Mouse (Mus musculus): ENCODE measurements around the gene Klhdc1. TPM values are rescaled to one million over a fixed set of nuclear protein-coding genes. Genes with fewer than 3 reads are reported as not detected.
A peak's percentile ranks its signal among the peaks of the same experiment; 100 is the strongest.

Gene Klhdc1
- total and polyA plus RNA-seq, 2 experiments from 2014 or later: 9.7 to 19.1 TPM

DNA sequence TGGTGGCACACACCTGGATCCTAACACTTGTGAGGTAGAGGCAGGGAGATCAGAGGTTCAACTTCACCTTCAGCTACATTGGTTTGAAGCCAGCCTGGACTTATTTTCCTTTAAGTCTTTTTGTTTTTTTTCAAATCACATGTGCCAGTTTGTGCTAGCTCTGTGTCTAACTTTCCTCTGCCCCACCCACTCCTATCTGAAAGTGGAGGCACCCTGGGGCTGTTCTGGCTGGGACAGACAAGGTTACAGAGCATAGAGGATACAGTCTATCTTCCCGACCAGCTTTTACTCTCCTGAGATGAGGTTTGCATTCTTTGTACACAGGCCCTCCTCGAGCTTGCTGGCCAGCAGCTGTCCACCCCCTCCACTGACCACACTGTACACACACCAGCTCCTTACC lies 52.8 kb downstream of the Klhdc1 start:
- Histone ChIP-seq H3K36me3 (replicated peaks; ENCODE audit: control insufficient read depth, insufficient read depth, low read length) (no peaks in the 10 kb centered on the region), H3K4me2 (ENCODE audit: low read depth, low read length) (no peak overlapping the region), H3K27me3 (ENCODE audit: control insufficient read depth, insufficient read depth, low read length) (no peaks in the 10 kb centered on the region), H3K4me1 (ENCODE audit: control insufficient read depth, insufficient read depth) (peaks cover 11% of the 10 kb centered on the region; the same call in 1 of the 2 replicates), H3K9me3 (replicated peaks; ENCODE audit: control insufficient read depth, low read length) (no peaks in the 10 kb centered on the region), H3K4me3 (ENCODE audit: low read depth, low read length) (no peak overlapping the region), H3K9ac (replicated peaks; ENCODE audit: low read depth, low read length) (no peak overlapping the region), H3K27ac (ENCODE audit: low read depth) (no peak overlapping the region)
- DNase-seq (ENCODE audit: low spot score): no peak
- WGBS: 30% methylated on average over 2 of the region's 2 CpGs
- TF ChIP-seq EP300 (IDR thresholded peaks at IDR 0.05; ENCODE audit: low read depth): no peak
- ATAC-seq (ENCODE audit: insufficient read depth, low read depth): no peak

DNA sequence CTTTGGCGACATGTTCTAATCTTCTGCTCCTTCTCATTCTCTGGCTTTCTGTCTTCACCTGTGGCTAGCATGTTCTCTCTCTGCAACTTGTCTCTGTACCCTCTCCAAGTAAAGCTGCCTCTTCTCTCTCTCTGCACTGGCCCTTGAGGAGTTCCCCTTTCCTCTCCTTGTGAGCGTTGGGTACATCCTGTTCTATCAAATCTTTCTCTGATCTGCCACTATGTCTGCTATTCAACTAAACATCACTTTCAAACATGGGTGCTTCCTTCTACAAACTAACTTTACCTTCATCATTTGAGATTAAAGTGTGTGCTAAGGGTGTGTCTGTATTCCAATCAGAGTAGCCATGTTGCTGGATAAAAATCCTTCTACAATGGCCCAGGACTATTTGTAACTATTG lies 54.0 kb downstream of the Klhdc1 start:
- Histone ChIP-seq H3K9me3 (replicated peaks; ENCODE audit: control insufficient read depth, low read length) (no peaks in the 10 kb centered on the region), H3K4me3 (ENCODE audit: low read depth, low read length) (no peak overlapping the region), H3K36me3 (replicated peaks; ENCODE audit: control insufficient read depth, insufficient read depth, low read length) (no peaks in the 10 kb centered on the region), H3K27me3 (ENCODE audit: control insufficient read depth, insufficient read depth, low read length) (no peaks in the 10 kb centered on the region), H3K9ac (replicated peaks; ENCODE audit: low read depth, low read length) (no peak overlapping the region), H3K4me1 (ENCODE audit: control insufficient read depth, insufficient read depth) (peaks cover 20% of the 10 kb centered on the region; the same call in 1 of the 2 replicates), H3K27ac (ENCODE audit: low read depth) (no peak overlapping the region), H3K4me2 (ENCODE audit: low read depth, low read length) (no peak overlapping the region)
- WGBS: 79% methylated on average over 2 of the region's 2 CpGs
- TF ChIP-seq CTCF (IDR thresholded peaks at IDR 0.05; ENCODE audit: low read depth) (no peak), EP300 (IDR thresholded peaks at IDR 0.05; ENCODE audit: low read depth) (no peak)
- no peak for DNase-seq (ENCODE audit: low spot score)
- ATAC-seq (ENCODE audit: insufficient read depth, low read depth): no peak

DNA sequence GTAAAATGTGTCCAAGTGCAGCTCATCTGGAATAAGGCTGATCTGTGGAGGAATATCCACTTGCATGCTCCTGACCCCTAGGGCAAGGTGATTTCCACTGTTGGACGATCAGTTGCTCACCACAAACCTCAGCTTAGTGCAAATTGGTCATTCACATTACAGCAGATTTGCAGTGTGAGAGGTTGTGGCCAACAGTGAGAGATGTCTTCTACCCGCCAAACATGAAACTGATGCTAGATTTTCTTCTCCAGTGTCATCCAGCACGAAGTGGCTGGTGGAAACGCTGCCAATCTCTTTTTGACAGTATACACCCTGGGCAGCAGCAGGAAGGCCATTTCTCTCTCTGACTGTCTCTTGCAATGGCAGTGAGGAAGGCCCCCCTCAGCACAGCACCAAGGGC lies 54.7 kb downstream of the Klhdc1 start:
- ATAC-seq (ENCODE audit: insufficient read depth, low read depth) (no peak), DNase-seq (ENCODE audit: low spot score) (no peak)
- Histone ChIP-seq H3K4me1 (ENCODE audit: control insufficient read depth, insufficient read depth) (peaks cover 20% of the 10 kb centered on the region; the same call in 1 of the 2 replicates), H3K9me3 (replicated peaks; ENCODE audit: control insufficient read depth, low read length) (no peaks in the 10 kb centered on the region), H3K4me3 (ENCODE audit: low read depth, low read length) (0 out of 2 replicates have a peak overlapping the region, but pooled peaks have one; percentile 93), H3K4me2 (ENCODE audit: low read depth, low read length) (peak overlapping the region; percentile 86; the same call in 1 of the 2 replicates), H3K9ac (replicated peaks; ENCODE audit: low read depth, low read length) (no peak overlapping the region), H3K36me3 (replicated peaks; ENCODE audit: control insufficient read depth, insufficient read depth, low read length) (no peaks in the 10 kb centered on the region), H3K27me3 (ENCODE audit: control insufficient read depth, insufficient read depth, low read length) (no peaks in the 10 kb centered on the region), H3K27ac (ENCODE audit: low read depth) (0 out of 2 replicates have a peak overlapping the region, but pooled peaks have one; percentile 96)
- TF ChIP-seq CTCF (IDR thresholded peaks at IDR 0.05; ENCODE audit: low read depth): no peak
- TF ChIP-seq EP300 (IDR thresholded peaks at IDR 0.05; ENCODE audit: low read depth): no peak
- 88% methylated on average over 4 of the region's 4 CpGs for WGBS

GRCm38 (mm10) chr12:69296511-69297410 lies 55.8 kb downstream of the Klhdc1 start, which contains the start of gene Klhdc2:
Gene Klhdc2, plus strand, starts transcription at chr12:69296681.
- ATAC-seq (ENCODE audit: insufficient read depth, low read depth): peak; percentile 97
- WGBS: under 1% methylated on average over 92 of the region's 98 CpGs
- H3K9ac ChIP-seq (replicated peaks; ENCODE audit: low read depth, low read length): peak within 1 kb of the TSS; percentile 88

GRCm38 (mm10) chr12:69297411-69298150 lies 56.6 kb downstream of the Klhdc1 start:
- ATAC-seq (ENCODE audit: insufficient read depth, low read depth): no peak

More at GRCm38 (mm10) chr12:69296511-69297410, 55.8 kb downstream of the Klhdc1 start, which contains the start of gene Klhdc2:
- Histone ChIP-seq H3K27ac (ENCODE audit: low read depth) (peak within 1 kb of the TSS; percentile 96), H3K36me3 (replicated peaks; ENCODE audit: control insufficient read depth, insufficient read depth, low read length) (peaks cover 5% of the 10 kb centered on the region; the same call in 1 of the 2 replicates), H3K27me3 (ENCODE audit: control insufficient read depth, insufficient read depth, low read length) (no peaks in the 10 kb centered on the region), H3K4me2 (ENCODE audit: low read depth, low read length) (peak within 1 kb of the TSS; percentile 86), H3K4me1 (ENCODE audit: control insufficient read depth, insufficient read depth) (peaks cover 20% of the 10 kb centered on the region; the same call in 1 of the 2 replicates), H3K4me3 (ENCODE audit: low read depth, low read length) (peak within 1 kb of the TSS; percentile 93), H3K9me3 (replicated peaks; ENCODE audit: control insufficient read depth, low read length) (no peaks in the 10 kb centered on the region)
- DNase-seq (ENCODE audit: low spot score): peak; percentile 81
- no peak; the same call in 1 of the 2 replicates for TF ChIP-seq EP300 (IDR thresholded peaks at IDR 0.05; ENCODE audit: low read depth)
- TF ChIP-seq CTCF (IDR thresholded peaks at IDR 0.05; ENCODE audit: low read depth): no peak

More at GRCm38 (mm10) chr12:69297411-69298150, 56.6 kb downstream of the Klhdc1 start:
- Histone ChIP-seq H3K4me1 (ENCODE audit: control insufficient read depth, insufficient read depth) (peaks cover 20% of the 10 kb centered on the region; the same call in 1 of the 2 replicates), H3K4me3 (ENCODE audit: low read depth, low read length) (peak overlapping the region; percentile 93), H3K9ac (replicated peaks; ENCODE audit: low read depth, low read length) (peak overlapping the region; percentile 88), H3K4me2 (ENCODE audit: low read depth, low read length) (peak overlapping the region; percentile 86), H3K27me3 (ENCODE audit: control insufficient read depth, insufficient read depth, low read length) (no peaks in the 10 kb centered on the region), H3K27ac (ENCODE audit: low read depth) (peak overlapping the region; percentile 96), H3K36me3 (replicated peaks; ENCODE audit: control insufficient read depth, insufficient read depth, low read length) (peaks cover 13% of the 10 kb centered on the region), H3K9me3 (replicated peaks; ENCODE audit: control insufficient read depth, low read length) (no peaks in the 10 kb centered on the region)
- TF ChIP-seq EP300 (IDR thresholded peaks at IDR 0.05; ENCODE audit: low read depth): no peak
- no peak for TF ChIP-seq CTCF (IDR thresholded peaks at IDR 0.05; ENCODE audit: low read depth)
- WGBS: 19% methylated on average over 20 of the region's 20 CpGs
- DNase-seq (ENCODE audit: low spot score): no peak

All from heart, postnatal 0 days (tissue).